Mouse (Mus musculus) kidney, postnatal 10 days (tissue): Measurements from ENCODE around the gene D630003M21Rik.

Experiments
- DNase-seq: peaks from one replicate; pipeline ENCODE4 v3.0.0; 2021; ENCODE audit warnings: mixed read lengths

Gene D630003M21Rik

DNA sequence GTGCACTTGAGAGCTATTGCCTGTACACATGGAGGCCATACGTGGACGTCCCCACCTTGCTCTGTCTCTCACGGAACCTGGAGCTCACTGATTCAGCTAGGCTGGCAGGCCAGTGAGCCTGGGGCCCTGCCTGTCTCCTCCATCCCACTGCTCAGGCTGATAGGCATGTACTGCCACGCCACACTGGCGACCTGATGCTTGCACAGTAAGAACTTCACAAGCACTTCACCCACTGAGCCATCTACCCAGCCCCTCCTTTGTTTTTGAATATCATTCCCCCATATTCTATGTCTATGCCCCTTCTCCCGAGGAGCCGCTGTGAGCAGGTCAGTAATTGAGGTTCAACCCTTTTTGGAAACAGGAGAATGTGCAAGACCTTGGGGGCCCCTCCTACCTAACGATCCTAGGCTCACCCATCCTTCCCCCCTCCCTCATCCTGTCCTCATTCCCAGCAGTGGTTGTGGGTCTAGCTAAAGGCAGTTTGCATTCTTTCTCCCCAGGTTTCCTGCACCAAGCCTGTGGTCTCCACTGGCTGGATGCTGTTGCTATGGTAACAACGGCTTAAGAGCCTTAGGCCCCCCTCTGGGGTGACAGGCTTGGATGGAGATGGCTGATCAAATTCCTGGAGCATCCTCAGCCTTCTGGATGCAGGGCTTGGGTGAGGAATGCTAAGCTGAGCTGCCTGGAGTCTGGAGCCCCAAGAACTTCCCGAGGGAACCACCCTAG, 35.2 kb downstream of the D630003M21Rik start:
- DNase-seq, result no peak

DNA sequence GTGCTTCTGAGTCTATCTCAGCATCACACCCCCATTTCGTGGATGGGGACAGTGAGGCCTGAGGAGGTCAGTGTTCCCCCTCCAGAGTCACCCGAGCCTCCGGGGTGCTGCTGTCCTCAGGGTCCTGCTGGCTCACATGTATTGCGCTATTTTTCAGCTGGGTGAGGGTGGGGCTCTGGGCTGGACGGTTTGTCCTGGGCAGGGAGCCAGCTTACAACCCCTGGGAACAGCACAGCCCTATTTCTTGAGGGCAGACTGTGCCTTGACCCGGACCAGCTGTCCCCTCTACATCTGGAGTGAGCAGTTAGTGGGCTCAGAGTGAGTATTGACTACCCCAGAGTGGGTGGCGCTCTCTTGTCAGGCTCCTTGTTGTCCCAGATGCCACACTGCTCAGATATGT, 37.9 kb downstream of the D630003M21Rik start:
- DNase-seq, result peak; percentile 65

DNA sequence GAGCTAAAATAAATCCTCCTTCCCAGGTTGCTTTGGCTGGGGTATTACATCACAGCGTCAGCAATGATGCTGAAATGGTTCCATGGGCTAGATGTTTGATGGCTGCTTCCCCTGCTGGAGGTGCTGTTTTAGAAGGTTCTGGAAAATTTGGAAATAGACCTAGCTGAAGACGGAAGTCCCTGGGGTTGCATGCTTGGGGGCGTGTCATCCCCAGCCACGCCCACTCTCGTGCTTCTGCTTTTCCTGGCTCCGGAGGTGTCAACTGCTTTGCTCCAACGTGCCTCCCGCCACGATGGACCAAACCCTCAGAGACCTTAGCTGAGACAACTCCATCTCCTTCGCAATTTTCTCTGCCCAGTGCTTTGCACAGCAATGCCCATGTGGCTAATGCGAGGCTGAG, 39.6 kb downstream of the D630003M21Rik start:
- no peak for DNase-seq

- DNase-seq, result peak; percentile 45
Observed at GRCm38 (mm10) chr2:158186206-158186871, 42.7 kb downstream of the D630003M21Rik start.

DNA sequence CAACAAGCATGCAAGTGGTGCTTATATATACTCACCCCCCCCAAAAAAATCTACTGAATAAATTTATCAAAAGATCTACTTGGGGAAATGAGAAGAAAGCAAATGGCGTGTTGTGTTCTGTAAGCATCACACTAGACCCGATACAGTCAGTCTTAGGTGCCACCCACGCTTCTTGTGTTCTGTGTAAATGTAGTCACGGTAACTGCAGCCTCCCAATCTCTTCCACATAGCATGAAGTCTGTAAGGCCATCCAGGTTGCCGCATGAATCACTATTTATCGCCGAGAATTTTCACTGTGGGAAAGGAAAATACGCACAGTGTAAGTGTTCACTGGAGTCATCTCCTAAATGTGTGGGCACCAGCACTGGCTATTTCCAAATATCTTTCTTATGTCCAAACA, 45.8 kb downstream of the D630003M21Rik start:
- no peak for DNase-seq

DNA sequence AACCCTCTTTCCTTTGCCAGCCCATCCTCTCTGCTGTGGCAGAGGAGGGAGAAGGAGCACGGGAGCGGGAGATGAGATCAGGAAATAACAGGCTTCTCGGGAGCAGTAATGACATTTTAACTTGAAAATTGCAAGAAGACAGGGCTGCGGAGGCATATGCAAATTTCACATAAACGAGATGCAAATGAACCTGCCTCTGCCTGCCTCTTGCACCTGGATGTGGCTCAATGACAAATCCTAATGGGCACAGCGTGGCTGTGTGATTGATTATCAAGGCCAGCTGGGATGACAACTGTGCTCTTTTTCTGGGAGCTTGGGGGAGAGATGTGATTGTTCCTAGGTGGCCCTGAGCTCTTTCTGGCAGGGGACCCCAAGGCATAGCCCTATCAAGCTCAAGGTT, 47.1 kb downstream of the D630003M21Rik start:
- DNase-seq, result no peak

GRCm38 (mm10) chr2:158180797-158181196, 48.2 kb downstream of the D630003M21Rik start:
- peak; percentile 84 for DNase-seq

DNA sequence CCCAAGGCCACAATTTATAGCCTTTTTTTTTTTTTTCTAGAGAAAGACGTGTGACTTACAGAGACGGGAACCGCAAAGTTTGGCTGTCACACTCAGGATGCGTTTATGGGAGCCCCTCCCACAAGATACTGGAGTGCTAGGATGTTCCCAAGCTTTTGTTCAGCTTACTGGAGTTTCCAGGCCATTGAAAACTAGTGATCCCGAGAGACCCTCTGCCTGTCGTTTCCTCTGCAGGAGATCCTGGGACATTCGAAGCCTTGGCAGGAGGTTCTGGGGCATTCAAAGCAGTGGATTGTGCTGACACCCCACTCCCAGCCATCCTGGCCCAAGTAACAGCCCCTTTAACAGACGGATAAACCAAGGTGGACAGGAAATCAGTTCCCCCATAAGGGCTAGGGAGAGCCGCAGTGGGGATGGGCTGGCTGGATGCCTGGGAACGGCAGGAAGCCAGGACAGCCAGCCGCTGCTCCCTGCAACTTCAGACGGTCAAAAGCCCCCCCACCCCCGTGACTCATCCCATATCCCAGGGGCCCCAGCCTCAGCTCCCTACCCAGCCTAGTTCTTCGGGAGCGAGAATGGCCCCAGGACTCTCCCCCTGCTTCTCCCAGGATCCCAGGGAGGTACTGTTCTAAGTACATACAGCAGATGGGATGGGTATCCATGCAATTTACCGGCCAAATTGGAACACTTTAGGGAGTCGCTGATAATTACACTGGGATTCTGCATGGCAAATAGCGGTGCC, 49.5 kb downstream of the D630003M21Rik start:
- DNase-seq, result peak; percentile 83

GRCm38 (mm10) chr2:158178696-158179369, 50.2 kb downstream of the D630003M21Rik start:
- peak; percentile 93 for DNase-seq

GRCm38 (mm10) chr2:158178139-158178538, 50.9 kb downstream of the D630003M21Rik start:
- no peak for DNase-seq

- no peak for DNase-seq
Observed at GRCm38 (mm10) chr2:158177574-158177973, 51.4 kb downstream of the D630003M21Rik start.

DNA sequence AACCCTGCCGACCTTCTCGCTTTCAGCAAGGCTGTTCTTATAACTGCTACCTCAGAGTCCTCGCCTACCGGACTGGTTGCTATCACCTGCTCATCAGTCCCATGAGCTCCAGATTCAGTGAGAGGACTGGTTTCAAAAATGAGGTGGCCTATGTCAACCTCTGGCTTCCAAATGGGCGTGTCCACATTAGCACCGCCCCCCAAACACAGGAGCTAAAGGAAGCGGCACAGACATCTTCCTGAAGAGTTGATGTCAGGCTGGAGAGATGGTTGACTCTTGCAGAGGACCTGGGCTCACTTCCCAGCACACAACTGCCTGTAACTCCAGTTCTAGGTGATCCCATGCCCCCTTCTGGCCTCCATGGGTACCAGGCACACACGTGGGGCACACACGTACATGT, 52.3 kb downstream of the D630003M21Rik start:
- DNase-seq, result no peak

DNA sequence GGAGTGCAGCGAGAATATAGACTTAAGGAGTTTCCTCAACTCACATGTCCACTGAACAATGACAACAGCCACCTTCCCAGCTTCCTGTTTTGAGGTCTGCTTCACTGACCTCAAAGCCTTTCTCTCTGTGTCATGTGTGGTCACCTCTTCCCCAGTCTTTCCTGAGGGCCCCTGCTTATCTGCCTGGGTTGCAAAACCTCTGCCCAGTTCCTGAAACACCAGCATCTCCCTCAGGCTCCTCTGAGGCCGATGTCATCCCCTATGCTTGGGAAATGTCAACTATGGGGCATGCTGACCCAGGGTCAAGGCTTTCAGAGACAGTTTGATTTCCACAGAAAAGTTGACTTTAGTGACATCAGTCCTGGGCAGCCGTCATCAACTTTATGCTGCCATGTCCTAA, 53.6 kb downstream of the D630003M21Rik start:
- DNase-seq, result no peak

DNA sequence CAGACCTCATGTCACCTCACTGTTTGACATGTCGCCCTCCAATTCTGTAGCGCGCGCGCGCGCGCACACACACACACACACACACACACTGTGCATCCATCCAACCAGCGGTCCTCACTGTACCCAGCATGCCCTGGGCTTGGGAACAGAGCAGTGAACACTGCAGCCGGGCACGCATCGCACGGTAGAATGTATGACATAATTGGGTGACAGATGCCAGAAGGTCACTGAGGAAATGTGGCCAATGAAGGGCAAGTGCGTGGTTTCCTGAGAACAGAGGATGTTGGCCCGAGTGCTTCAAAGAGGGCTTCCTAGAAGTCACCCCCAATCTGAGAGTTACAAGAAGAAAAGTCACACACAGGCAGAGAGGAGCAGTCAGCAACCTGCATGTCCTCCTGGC, 54.1 kb downstream of the D630003M21Rik start:
- no peak for DNase-seq

DNA sequence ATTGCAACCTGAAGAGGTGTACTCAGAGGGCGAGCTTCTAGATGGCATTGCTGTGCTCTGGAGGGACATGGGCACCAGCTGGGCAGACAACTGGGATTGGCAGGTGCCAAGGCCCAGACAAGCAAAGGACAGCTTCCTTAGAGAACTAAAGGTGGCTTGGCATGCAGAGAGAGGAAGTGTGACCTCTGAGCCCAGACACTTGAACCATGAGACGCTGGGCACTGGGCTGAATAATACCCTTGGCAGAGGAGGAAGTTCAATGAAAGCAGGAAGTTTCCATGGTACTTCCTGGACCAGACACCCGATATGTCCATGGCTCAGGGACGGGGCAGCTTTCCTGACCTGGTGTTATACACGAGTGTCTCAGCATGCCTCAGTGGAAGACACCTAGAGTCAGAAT, 54.6 kb downstream of the D630003M21Rik start:
- no peak for DNase-seq

DNA sequence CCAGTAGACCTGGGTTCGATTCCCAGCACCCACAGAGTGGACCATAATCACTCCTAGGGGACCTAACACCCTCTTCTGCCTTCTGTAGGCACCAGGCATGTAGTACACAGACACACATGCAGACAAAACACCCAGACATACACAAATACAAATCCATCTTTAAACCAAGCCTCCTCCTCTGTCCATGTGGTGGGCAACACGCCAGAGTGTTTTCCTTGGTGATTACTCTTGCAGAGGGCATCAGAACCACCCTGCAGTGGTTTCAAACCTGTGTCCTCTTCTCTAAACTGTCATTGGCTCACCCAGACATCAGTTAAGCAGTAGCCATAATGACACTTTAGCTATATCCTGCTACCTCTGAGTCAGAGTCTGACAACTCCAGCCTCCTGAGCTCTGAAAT, 58.6 kb downstream of the D630003M21Rik start:
- no peak for DNase-seq

DNA sequence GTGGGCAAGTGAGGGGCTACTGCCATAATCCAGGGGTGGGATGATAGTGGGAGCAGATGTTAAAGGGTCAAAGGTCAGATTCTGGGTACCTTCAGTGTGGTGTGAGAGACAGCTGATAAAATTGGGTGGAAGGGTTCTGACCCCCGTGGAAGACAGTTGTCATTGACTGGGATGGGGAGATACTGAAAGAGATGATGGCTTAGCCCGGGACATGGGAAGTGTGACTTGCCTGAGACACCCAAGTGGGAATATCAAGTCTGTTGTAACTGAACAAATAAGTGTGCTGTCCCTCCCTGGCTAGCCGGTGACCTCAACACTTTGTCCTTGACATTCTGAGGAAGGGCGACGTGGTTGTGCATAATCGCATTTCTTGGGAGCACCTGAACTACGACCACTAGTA, 59.3 kb downstream of the D630003M21Rik start:
- DNase-seq, result no peak

DNA sequence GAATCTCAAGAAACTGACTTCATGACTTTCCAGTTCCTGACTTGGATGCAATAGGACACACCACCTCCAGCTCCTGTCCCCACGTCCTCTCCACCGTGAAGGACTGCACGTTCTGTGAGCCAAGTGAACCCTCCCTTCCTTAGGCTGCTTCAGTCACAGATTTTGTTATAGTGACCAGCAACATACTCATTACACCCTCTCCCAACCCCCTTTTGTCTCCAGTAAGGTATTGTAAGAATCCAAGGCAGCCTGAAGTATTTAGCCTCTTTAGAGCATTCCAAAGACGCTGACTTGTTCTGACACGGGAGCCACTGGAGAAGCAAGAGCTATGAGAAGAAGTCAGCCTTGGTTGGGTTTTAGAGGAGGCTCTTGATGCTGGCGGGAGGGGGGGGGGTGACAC, 59.7 kb downstream of the D630003M21Rik start:
- no peak for DNase-seq

DNA sequence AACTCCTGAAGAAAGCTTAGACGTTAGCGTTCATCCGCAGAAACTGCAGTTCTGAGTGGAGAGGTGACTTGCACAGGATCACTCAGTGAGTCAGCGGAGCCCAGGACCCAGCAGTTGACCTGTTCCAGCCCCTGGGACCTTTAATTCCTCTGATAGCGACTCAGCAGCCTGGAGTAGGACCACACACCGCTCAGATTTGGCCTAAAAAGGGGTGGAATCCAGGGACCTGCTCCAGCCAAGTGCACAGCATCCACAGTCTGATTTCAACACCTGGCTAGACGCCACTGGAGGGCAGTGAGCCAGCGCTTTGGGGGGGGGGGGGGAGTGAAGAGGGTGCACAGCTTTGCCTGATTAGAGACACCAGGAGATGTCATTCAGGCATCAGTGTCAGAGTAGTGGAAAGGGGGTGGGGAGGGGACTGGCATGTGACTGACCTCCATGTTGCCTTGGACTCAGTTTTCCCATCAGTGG, 60.2 kb downstream of the D630003M21Rik start:
- DNase-seq, result no peak

GRCm38 (mm10) chr2:158167496-158168205, 61.4 kb downstream of the D630003M21Rik start:
- no peak for DNase-seq

- peak; percentile 58 for DNase-seq
Observed at GRCm38 (mm10) chr2:158166628-158167027, 62.4 kb downstream of the D630003M21Rik start.

GRCm38 (mm10) chr2:158165776-158166175, 63.2 kb downstream of the D630003M21Rik start:
- DNase-seq, result no peak
